ENCODE assay signal across 11 mouse cellular contexts in genomic region chr6:114719100-114719499, GRCm38 (mm10).
DNase-seq lines count a peak whose midpoint lies in the region; ATAC-seq and TF ChIP-seq lines count a peak whose summit lies in the region.
"Had no signal": no experiment of that assay in that cellular context is flagged by ENCODE, and none has a peak within 500 bp of the region (broad histone marks: within the 10 kb centered on the region; RNA-seq: fewer than 3 reads in every experiment).

No protein-coding gene starts in this region.

- H3K4me1 ChIP-seq in heart, embryonic 12.5 days (replicated peaks), result peaks cover 44% of the 10 kb centered on the region
- H3K4me1 ChIP-seq in hindbrain, postnatal 0 days (ENCODE audit: insufficient read depth, low read length), result peaks cover 9% of the 10 kb centered on the region

- no peak for DNase-seq in heart, postnatal 14 days
- DNase-seq in left cerebral cortex, adult 2 months (ENCODE audit: extremely low spot score in 1 of 2, low spot score in 2 of 2), result no peak
- DNase-seq in left cerebral cortex, adult 18-20 months (ENCODE audit: low spot score in 2 of 2), result no peak
- DNase-seq in brain, embryonic 14.5 days (ENCODE audit: low read depth), result peak; percentile 72
- DNase-seq in hindbrain, postnatal 0 days (ENCODE audit: low spot score), result peak; percentile 66
- DNase-seq in urinary bladder, postnatal 14 days (ENCODE audit: low spot score), result no peak
- no peak for DNase-seq in urinary bladder, postnatal 25 days (ENCODE audit: low spot score)
- DNase-seq: cerebellum, postnatal 36 days; gastrocnemius, postnatal 25 days had no signal

- no peak for TF ChIP-seq POLR2A in brain, embryonic 14.5 days (IDR thresholded peaks at IDR 0.05; ENCODE audit: borderline replicate concordance, extremely low read depth, insufficient read depth, insufficient read length, poor library complexity, severe bottlenecking)

- H3K27ac ChIP-seq in heart, embryonic 12.5 days (ENCODE audit: poor library complexity, severe bottlenecking), result peak overlapping the region; percentile 7; the same call in 1 of the 2 replicates
- H3K27ac ChIP-seq in left cerebral cortex, adult 2 months, result peak overlapping the region; percentile 76
- peak overlapping the region; percentile 68 for H3K27ac ChIP-seq in hindbrain, postnatal 0 days

- intact Hi-C loops in heart, postnatal 14 days (cut with DNase I), result no loop called here
- intact Hi-C loops in left cerebral cortex, adult 2 months (cut with DNase I), result no loop called here

- no peaks in the 10 kb centered on the region for H3K36me3 ChIP-seq in heart, embryonic 12.5 days
- H3K36me3 ChIP-seq in hindbrain, postnatal 0 days (ENCODE audit: insufficient read depth, low read length), result no peaks in the 10 kb centered on the region

- no peaks in the 10 kb centered on the region for H3K9me3 ChIP-seq in heart, embryonic 12.5 days (replicated peaks)
- H3K9me3 ChIP-seq in hindbrain, postnatal 0 days (ENCODE audit: low read length), result no peaks in the 10 kb centered on the region

- no peak overlapping the region for H3K4me3 ChIP-seq in heart, embryonic 12.5 days
- H3K4me3 ChIP-seq in left cerebral cortex, adult 2 months, result no peak overlapping the region
- H3K4me3 ChIP-seq in hindbrain, postnatal 0 days (ENCODE audit: low read length), result no peak overlapping the region
- H3K4me3 ChIP-seq: myocyte had no signal

- no peak overlapping the region for H3K4me2 ChIP-seq in heart, embryonic 12.5 days
- no peak overlapping the region for H3K4me2 ChIP-seq in hindbrain, postnatal 0 days (ENCODE audit: low read depth, low read length)

- ATAC-seq in heart, embryonic 12.5 days (ENCODE audit: insufficient number of reproducible peaks, low FRiP score), result no peak
- ATAC-seq in hindbrain, postnatal 0 days, result no peak

- no peaks in the 10 kb centered on the region for H3K27me3 ChIP-seq in heart, embryonic 12.5 days (replicated peaks)
- no peaks in the 10 kb centered on the region for H3K27me3 ChIP-seq in hindbrain, postnatal 0 days (ENCODE audit: insufficient read depth, low read length)

- 40% methylated on average over 5 of the region's 5 CpGs for WGBS in heart, embryonic 12.5 days
- WGBS in hindbrain, postnatal 0 days, result 29% methylated on average over 5 of the region's 5 CpGs

- no peak for TF ChIP-seq CTCF in left cerebral cortex, adult 2 months (IDR thresholded peaks at IDR 0.05)
- TF ChIP-seq CTCF in brain, embryonic 14.5 days (IDR thresholded peaks at IDR 0.05; ENCODE audit: borderline replicate concordance, extremely low read depth, insufficient read depth, insufficient read length), result no peak
- TF ChIP-seq CTCF in hindbrain, postnatal 0 days (IDR thresholded peaks at IDR 0.05; ENCODE audit: low read depth), result no peak

- H3K9ac ChIP-seq in heart, embryonic 12.5 days, result no peak overlapping the region
- H3K9ac ChIP-seq in hindbrain, postnatal 0 days (replicated peaks; ENCODE audit: low read length), result no peak overlapping the region

Comparison
In these comparisons a context has a peak if more than half of its experiments do, and no peak if none do; other contexts are left out.
1. H3K27ac ChIP-seq: peak in every context shown above with its lines; median percentile 76 in left cerebral cortex, adult 2 months; 68 in hindbrain, postnatal 0 days; 7 in heart, embryonic 12.5 days.
2. DNase-seq: peak in brain, embryonic 14.5 days (single experiment) and hindbrain, postnatal 0 days (single experiment); none in heart, postnatal 14 days (0 of 2), left cerebral cortex, adult 2 months (0 of 2), left cerebral cortex, adult 18-20 months (0 of 2), urinary bladder, postnatal 14 days (single experiment) and urinary bladder, postnatal 25 days (single experiment).